In genomic region chr14:11565283-11565682, GRCm38 (mm10) we compare ENCODE assay signal across 29 mouse cellular contexts. TPM values are rescaled to one million over a fixed set of nuclear protein-coding genes. Genes with fewer than 3 reads are reported as not detected.
A peak's percentile ranks its signal among the peaks of the same experiment; 100 is the strongest.
DNase-seq lines count a peak whose midpoint lies in the region; ATAC-seq and TF ChIP-seq lines count a peak whose summit lies in the region.
"Had no signal": no experiment of that assay in that cellular context is flagged by ENCODE, and none has a peak within 500 bp of the region (broad histone marks: within the 10 kb centered on the region; RNA-seq: fewer than 3 reads in every experiment).

No protein-coding gene starts in this region.

- intact Hi-C loops in heart, adult 2 months (cut with DNase I): no loop called here
- intact Hi-C loops in left cerebral cortex, adult 2 months (cut with DNase I): loop anchor here (5.0 to 10.0 kb wide), 2 partner anchors 47 to 60 kb away; no protein-coding TSS in a partner anchor

- ATAC-seq in midbrain, postnatal 0 days (ENCODE audit: low FRiP score): no peak
- no peak for ATAC-seq in midbrain, embryonic 11.5 days (ENCODE audit: low FRiP score)
- ATAC-seq in megakaryocyte, adult 5-6 weeks (ENCODE audit: poor library complexity, severe bottlenecking): no peak
- ATAC-seq: activated CD4-positive, CD25-positive, alpha-beta regulatory T cell, adult 4 months; forebrain, embryonic 14.5 days; hindbrain, embryonic 16.5 days; intestine, embryonic 16.5 days had no signal

- H3K27ac ChIP-seq in heart, adult 2 months: no peak overlapping the region
- H3K27ac ChIP-seq in heart, embryonic 10.5 days: no peak overlapping the region
- no peak overlapping the region for H3K27ac ChIP-seq in left cerebral cortex, adult 2 months
- no peak overlapping the region for H3K27ac ChIP-seq in midbrain, postnatal 0 days (ENCODE audit: low read depth, low read length)
- no peak overlapping the region for H3K27ac ChIP-seq in midbrain, embryonic 11.5 days (ENCODE audit: low read depth, low read length)
- H3K27ac ChIP-seq: hindbrain, embryonic 10.5 days; kidney, embryonic 15.5 days; limb, embryonic 10.5 days; limb, embryonic 15.5 days; neural tube, embryonic 15.5 days; stomach, embryonic 15.5 days had no signal

- no peak for TF ChIP-seq EP300 in heart, adult 2 months (IDR thresholded peaks at IDR 0.05; ENCODE audit: insufficient read depth, low read depth, low read length)

- no peak overlapping the region for H3K4me2 ChIP-seq in midbrain, postnatal 0 days (ENCODE audit: low read depth, low read length, poor library complexity, severe bottlenecking)
- no peak overlapping the region for H3K4me2 ChIP-seq in midbrain, embryonic 11.5 days
- H3K4me2 ChIP-seq: kidney, embryonic 15.5 days; limb, embryonic 15.5 days; neural tube, embryonic 15.5 days; stomach, embryonic 15.5 days had no signal

- DNase-seq in heart, adult 2 months: no peak
- no peak for DNase-seq in heart, embryonic 10.5 days (ENCODE audit: low spot score)
- no peak for DNase-seq in left cerebral cortex, adult 2 months (ENCODE audit: extremely low spot score in 1 of 2, low spot score in 2 of 2)
- no peak for DNase-seq in left cerebral cortex, adult 9 months (ENCODE audit: low spot score in 2 of 2)
- DNase-seq in midbrain, postnatal 0 days (ENCODE audit: low spot score): no peak
- DNase-seq in midbrain, embryonic 11.5 days (ENCODE audit: low spot score, missing footprints): no peak
- no peak for DNase-seq in spleen, adult 12 weeks (ENCODE audit: low spot score)
- DNase-seq: adrenal gland, adult 2 months; cerebellum, adult 8-10 months; cerebellum, postnatal 25 days; gastrocnemius, postnatal 25 days; heart, postnatal 14 days; kidney, postnatal 25 days; midbrain, embryonic 14.5 days; retina, postnatal 1 day; right cerebral cortex, postnatal 14 days; thymus, postnatal 14 days had no signal

- H3K36me3 ChIP-seq in heart, adult 2 months (ENCODE audit: control insufficient read depth, insufficient read depth, low read length): no peaks in the 10 kb centered on the region; the same call in 1 of the 2 replicates
- H3K36me3 ChIP-seq in heart, embryonic 10.5 days: no peaks in the 10 kb centered on the region
- no peaks in the 10 kb centered on the region for H3K36me3 ChIP-seq in midbrain, postnatal 0 days (ENCODE audit: insufficient read depth, low read length)
- no peaks in the 10 kb centered on the region for H3K36me3 ChIP-seq in midbrain, embryonic 11.5 days (ENCODE audit: control insufficient read depth, insufficient read depth, low read length)
- H3K36me3 ChIP-seq: hindbrain, embryonic 10.5 days; kidney, embryonic 15.5 days; limb, embryonic 15.5 days; neural tube, embryonic 15.5 days; stomach, embryonic 15.5 days had no signal

- H3K9ac ChIP-seq in heart, adult 2 months (ENCODE audit: low read depth, low read length): no peak overlapping the region
- no peak overlapping the region for H3K9ac ChIP-seq in midbrain, postnatal 0 days (replicated peaks; ENCODE audit: low read length, poor library complexity, severe bottlenecking)
- no peak overlapping the region for H3K9ac ChIP-seq in midbrain, embryonic 11.5 days (ENCODE audit: low read length)
- H3K9ac ChIP-seq: kidney, embryonic 15.5 days; limb, embryonic 15.5 days; neural tube, embryonic 15.5 days; stomach, embryonic 15.5 days had no signal

- no peak for TF ChIP-seq POLR2A in heart, adult 2 months (IDR thresholded peaks at IDR 0.05; ENCODE audit: insufficient read depth, low read depth, low read length)

- WGBS in heart, adult 2 months: 94% methylated on average over 3 of the region's 3 CpGs
- WGBS in heart, embryonic 10.5 days: 98% methylated on average over 3 of the region's 3 CpGs
- 93% methylated on average over 3 of the region's 3 CpGs for WGBS in midbrain, postnatal 0 days
- 96% methylated on average over 3 of the region's 3 CpGs for WGBS in midbrain, embryonic 11.5 days

- H3K4me1 ChIP-seq in heart, adult 2 months (ENCODE audit: control insufficient read depth, insufficient read depth, low read length): peaks cover 2% of the 10 kb centered on the region
- H3K4me1 ChIP-seq in heart, embryonic 10.5 days: peaks cover 15% of the 10 kb centered on the region
- H3K4me1 ChIP-seq in midbrain, postnatal 0 days (ENCODE audit: insufficient read depth, low read length): no peaks in the 10 kb centered on the region
- peaks cover 2% of the 10 kb centered on the region; the same call in 1 of the 2 replicates for H3K4me1 ChIP-seq in midbrain, embryonic 11.5 days (ENCODE audit: control insufficient read depth, insufficient read depth, low read length)
- H3K4me1 ChIP-seq: limb, embryonic 15.5 days; megakaryocyte, embryonic 14.5 days; neural tube, embryonic 15.5 days; stomach, embryonic 15.5 days had no signal

- no peaks in the 10 kb centered on the region for H3K9me3 ChIP-seq in heart, embryonic 10.5 days
- no peaks in the 10 kb centered on the region for H3K9me3 ChIP-seq in midbrain, postnatal 0 days (ENCODE audit: low read length)
- H3K9me3 ChIP-seq in midbrain, embryonic 11.5 days (ENCODE audit: control insufficient read depth, low read length): no peaks in the 10 kb centered on the region
- H3K9me3 ChIP-seq: kidney, embryonic 15.5 days; limb, embryonic 10.5 days; limb, embryonic 15.5 days; neural tube, embryonic 15.5 days; stomach, embryonic 15.5 days had no signal

- peak; percentile 51 for TF ChIP-seq CTCF in heart, adult 2 months (IDR thresholded peaks at IDR 0.05)
- TF ChIP-seq CTCF in left cerebral cortex, adult 2 months (IDR thresholded peaks at IDR 0.05): peak; percentile 39
- peak; percentile 42 for TF ChIP-seq CTCF in midbrain, postnatal 0 days (IDR thresholded peaks at IDR 0.05)

- peaks cover 4% of the 10 kb centered on the region; the same call in 1 of the 2 replicates for H3K79me2 ChIP-seq in heart, adult 2 months (replicated peaks; ENCODE audit: control insufficient read depth, insufficient read depth, low read length)

- H3K4me3 ChIP-seq in heart, adult 2 months: no peak overlapping the region
- no peak overlapping the region for H3K4me3 ChIP-seq in heart, embryonic 10.5 days
- no peak overlapping the region for H3K4me3 ChIP-seq in left cerebral cortex, adult 2 months
- no peak overlapping the region for H3K4me3 ChIP-seq in midbrain, postnatal 0 days (ENCODE audit: low read depth, low read length)
- H3K4me3 ChIP-seq in midbrain, embryonic 11.5 days (ENCODE audit: low read depth, low read length): no peak overlapping the region
- H3K4me3 ChIP-seq: hindbrain, embryonic 10.5 days; kidney, embryonic 15.5 days; limb, embryonic 10.5 days; limb, embryonic 15.5 days; megakaryocyte, embryonic 14.5 days; neural tube, embryonic 15.5 days; stomach, embryonic 15.5 days had no signal

- H3K27me3 ChIP-seq in heart, adult 2 months (ENCODE audit: control insufficient read depth, insufficient read depth, low read length): no peaks in the 10 kb centered on the region
- H3K27me3 ChIP-seq in heart, embryonic 10.5 days (ENCODE audit: insufficient read depth, poor library complexity, severe bottlenecking): no peaks in the 10 kb centered on the region
- no peaks in the 10 kb centered on the region for H3K27me3 ChIP-seq in midbrain, postnatal 0 days (ENCODE audit: insufficient read depth, low read length)
- no peaks in the 10 kb centered on the region for H3K27me3 ChIP-seq in midbrain, embryonic 11.5 days (ENCODE audit: control insufficient read depth, insufficient read depth, low read length)
- H3K27me3 ChIP-seq: kidney, embryonic 15.5 days; limb, embryonic 15.5 days; megakaryocyte, embryonic 14.5 days; neural tube, embryonic 15.5 days; stomach, embryonic 15.5 days had no signal

RNA-seq across cellular contexts. Expression of gene Ptprg, which starts 12.0 kb away (rescaled TPM):
- 10 to 100 TPM; 54.0 to 57.1 TPM for total RNA-seq in heart, adult 2 months (2021)
- 25.1 and 44.0 TPM in 2 replicates for polyA plus RNA-seq in heart, adult 2 months (2012; rRNA removed)
- polyA plus RNA-seq in heart, embryonic 10.5 days (2016; fragmentation: Nextera tagmentation; extraction: Ambion mirVana): 22.2 and 22.8 TPM in 2 replicates
- total RNA-seq in left cerebral cortex, adult 2 months (2021): 100 to 1,000 TPM in 1 of 2 experiments, 10 to 100 TPM in 1; 85.9 to 111 TPM
- total RNA-seq in midbrain, postnatal 0 days (2014; rRNA removed): 84.9 and 98.2 TPM in 2 replicates
- polyA plus RNA-seq in midbrain, postnatal 0 days (2015; fragmentation: Nextera tagmentation; extraction: Ambion mirVana): 25.4 and 25.7 TPM in 2 replicates
- polyA plus RNA-seq in midbrain, embryonic 11.5 days (2014; fragmentation: Nextera tagmentation; extraction: Ambion mirVana): 30.1 and 33.7 TPM in 2 replicates
- not detected in 2 replicates for total RNA-seq in megakaryocyte, adult 5-6 weeks (2015)
- 0.07 TPM in 1 of 2 replicates, not detected in the other for total RNA-seq in megakaryocyte, adult 5-6 weeks (2017)
- polyA plus RNA-seq: activated CD4-positive, CD25-positive, alpha-beta regulatory T cell, adult 4 months had no signal

Comparison
In these comparisons a context has a peak if more than half of its experiments do, and no peak if none do; other contexts are left out.
1. RNA of gene Ptprg, which starts 12.0 kb away (total RNA-seq): 85.9 to 111 TPM in left cerebral cortex, adult 2 months, 84.9 to 98.2 TPM in midbrain, postnatal 0 days and 54.0 to 57.1 TPM in heart, adult 2 months; 0.07 TPM in megakaryocyte, adult 5-6 weeks; every median in the first group is over 10 times any median in the second.
2. Peak in every context shown above with its lines, with median percentiles within 50 percentile points of each other: CTCF ChIP-seq.